Mouse (Mus musculus) lung, embryonic 16.5 days (tissue): ENCODE data around the gene Gstp3. TPM values are rescaled to one million over a fixed set of nuclear protein-coding genes. Genes with fewer than 3 reads are reported as not detected.

Experiments used
- ATAC-seq: fragments of 200-750 bp; cut with Nextera tagmentation; 2 replicates; pipeline ENCODE4 v1.8.0; 2017; ENCODE audit warnings: low read depth, mild to moderate bottlenecking, moderate library complexity
- H3K27ac ChIP-seq: fragments of 300-500 bp; sonication (generic); 2 replicates; pipeline ENCODE4 v1.5.1; 2014; ENCODE audit warnings: mild to moderate bottlenecking, control low read depth, low read length
- H3K27me3 ChIP-seq: fragments of 300-500 bp; sonication (generic); 2 replicates; pipeline ENCODE4 v1.6.1; 2014; ENCODE audit warnings: low read depth, low read length, mixed read lengths; ENCODE audit not compliant: control insufficient read depth, insufficient read depth
- H3K36me3 ChIP-seq: fragments of 300-500 bp; sonication (generic); 2 replicates; pipeline ENCODE4 v1.6.1; 2014; ENCODE audit warnings: low read length; ENCODE audit not compliant: control insufficient read depth, insufficient read depth
- H3K4me1 ChIP-seq: fragments of 300-500 bp; sonication (generic); replicated peaks from 2 replicates; pipeline ENCODE4 v1.6.1; 2014; ENCODE audit warnings: low read length, mixed read lengths; ENCODE audit not compliant: control insufficient read depth, insufficient read depth
- H3K4me2 ChIP-seq: fragments of 300-500 bp; sonication (generic); 2 replicates; pipeline ENCODE4 v1.6.1; 2014; ENCODE audit warnings: low read depth, low read length, control low read depth
- H3K4me3 ChIP-seq: fragments of 300-500 bp; sonication (generic); 2 replicates; pipeline ENCODE4 v1.5.1; 2014; ENCODE audit warnings: mild to moderate bottlenecking, low read length, control low read depth
- H3K9ac ChIP-seq: fragments of 300-500 bp; sonication (generic); 2 replicates; pipeline ENCODE4 v1.6.1; 2014; ENCODE audit warnings: low read length, control low read depth
- H3K9me3 ChIP-seq: fragments of 300-500 bp; sonication (generic); 2 replicates; pipeline ENCODE4 v1.6.1; 2016; ENCODE audit warnings: low read length; ENCODE audit not compliant: control insufficient read depth
- WGBS: fragments of 180-500 bp; shearing (Covaris S2); extraction: QIAGEN DNeasy Blood & Tissue Kit; methylation state at CpG from one replicate; pipeline ENCODE4 v1.1.7; 2014; 5-methylcytosine and 5-hydroxymethylcytosine counted together
- polyA plus RNA-seq: library from polyadenylated mRNA; unstranded; fragments of >200 nt; fragmentation: Nextera tagmentation; extraction: Ambion mirVana; gene quantifications from 2 replicates; pipeline ENCODE4 v1.2.1, GENCODE M21; 2015

The Gstp3 gene
- 0.85 and 1.9 TPM in 2 replicates for polyA plus RNA-seq

DNA sequence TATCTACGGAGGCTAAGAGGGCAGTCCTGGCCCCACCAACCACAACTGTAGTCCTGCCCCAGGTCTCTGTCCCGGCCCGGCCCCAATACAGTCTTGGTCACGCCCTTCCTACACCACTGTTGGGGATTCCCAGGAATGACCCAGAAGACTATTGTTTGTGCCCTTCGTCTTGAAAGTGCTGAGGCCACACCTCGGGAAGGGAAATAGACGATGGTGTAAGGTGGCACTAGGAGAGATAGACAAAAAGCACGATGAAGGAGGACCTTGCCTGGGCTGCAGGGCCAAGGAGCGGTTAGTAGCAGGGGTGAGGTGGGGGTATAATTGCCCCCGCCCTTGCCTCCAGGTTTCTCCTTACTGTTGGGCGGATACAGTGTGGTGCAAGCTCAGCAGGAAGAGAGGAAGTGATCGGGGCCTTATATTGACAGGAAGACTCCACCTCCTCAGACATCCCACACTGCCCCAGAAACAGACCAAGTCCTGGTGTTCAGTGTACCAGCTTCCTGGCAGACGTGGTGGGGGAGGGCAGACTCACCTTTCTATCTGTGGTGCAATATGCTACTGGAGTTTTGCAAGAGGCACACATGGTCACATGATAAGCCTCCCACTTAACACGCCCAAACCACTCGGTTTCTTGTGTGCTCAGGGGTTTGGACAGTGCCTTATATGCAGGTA lies at the start of gene Gstp3:
Gene Gstp3 (minus strand): TSS at position 501 of the 672 bp plus-strand sequence.
- Histone ChIP-seq H3K36me3 (no peaks in the 10 kb centered on the region), H3K4me2 (no peak within 1 kb of the TSS), H3K4me1 (peaks cover 6% of the 10 kb centered on the region; the same call in 1 of the 2 replicates), H3K27me3 (no peaks in the 10 kb centered on the region; the same call in 1 of the 2 replicates), H3K9ac (no peak within 1 kb of the TSS), H3K9me3 (no peaks in the 10 kb centered on the region), H3K27ac (no peak within 1 kb of the TSS), H3K4me3 (no peak within 1 kb of the TSS)
- ATAC-seq: peak; percentile 71
- 69% methylated on average over 15 of the region's 15 CpGs for WGBS

DNA sequence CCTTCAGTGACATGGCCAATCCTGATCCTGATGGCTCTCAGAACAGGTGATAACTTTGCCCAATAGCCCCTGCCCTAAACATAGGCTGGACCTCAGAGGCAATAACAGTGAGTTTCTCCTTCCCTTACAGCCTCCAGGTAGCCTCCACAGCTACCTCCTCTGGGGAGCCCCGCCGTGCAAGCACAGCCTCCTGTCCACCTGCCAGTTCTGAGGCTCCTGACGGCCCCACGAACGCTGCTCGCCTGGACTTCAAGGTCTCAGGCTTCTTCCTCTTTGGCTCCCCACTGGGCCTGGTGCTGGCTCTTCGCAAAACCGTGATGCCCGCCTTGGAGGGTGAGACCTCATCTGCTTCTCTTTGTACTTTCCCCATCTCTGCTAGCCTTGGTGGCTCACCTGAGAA lies 49.2 kb upstream of the Gstp3 start:
- Histone ChIP-seq H3K36me3 (peaks cover 2% of the 10 kb centered on the region; the same call in 1 of the 2 replicates), H3K4me2 (no peak overlapping the region), H3K9ac (no peak overlapping the region), H3K27me3 (no peaks in the 10 kb centered on the region), H3K4me1 (no peaks in the 10 kb centered on the region), H3K4me3 (no peak overlapping the region), H3K9me3 (no peaks in the 10 kb centered on the region), H3K27ac (no peak overlapping the region)
- 81% methylated on average over 9 of the region's 9 CpGs for WGBS
- ATAC-seq: no peak

DNA sequence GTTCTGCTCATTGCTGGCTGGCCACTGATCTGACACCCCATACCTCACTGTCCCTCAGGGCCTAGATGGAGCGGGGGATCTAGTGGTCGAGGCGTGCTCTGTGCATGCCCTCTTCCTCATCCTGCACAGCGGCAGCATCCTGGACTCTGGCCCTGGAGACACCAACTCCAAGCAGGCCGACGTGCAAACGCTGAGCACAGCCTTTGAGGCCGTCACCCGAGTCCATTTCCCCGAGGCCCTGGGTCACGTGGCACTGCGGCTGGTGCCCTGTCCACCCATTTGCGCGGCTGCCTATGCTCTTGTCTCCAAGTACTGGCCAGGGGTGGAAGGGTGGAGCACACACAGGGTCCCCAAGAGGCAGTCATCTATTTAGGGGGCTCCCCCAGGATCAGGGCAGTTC lies 47.3 kb upstream of the Gstp3 start:
- no peak for ATAC-seq
- H3K9ac ChIP-seq: no peak overlapping the region
- H3K4me3 ChIP-seq: no peak overlapping the region
- H3K27me3 ChIP-seq: peaks cover 1% of the 10 kb centered on the region
- no peak overlapping the region for H3K4me2 ChIP-seq
- WGBS: 88% methylated on average over 14 of the region's 14 CpGs
- no peak overlapping the region for H3K27ac ChIP-seq
- no peaks in the 10 kb centered on the region; the same call in 1 of the 2 replicates for H3K36me3 ChIP-seq
- H3K4me1 ChIP-seq: no peaks in the 10 kb centered on the region
- H3K9me3 ChIP-seq: no peaks in the 10 kb centered on the region

DNA sequence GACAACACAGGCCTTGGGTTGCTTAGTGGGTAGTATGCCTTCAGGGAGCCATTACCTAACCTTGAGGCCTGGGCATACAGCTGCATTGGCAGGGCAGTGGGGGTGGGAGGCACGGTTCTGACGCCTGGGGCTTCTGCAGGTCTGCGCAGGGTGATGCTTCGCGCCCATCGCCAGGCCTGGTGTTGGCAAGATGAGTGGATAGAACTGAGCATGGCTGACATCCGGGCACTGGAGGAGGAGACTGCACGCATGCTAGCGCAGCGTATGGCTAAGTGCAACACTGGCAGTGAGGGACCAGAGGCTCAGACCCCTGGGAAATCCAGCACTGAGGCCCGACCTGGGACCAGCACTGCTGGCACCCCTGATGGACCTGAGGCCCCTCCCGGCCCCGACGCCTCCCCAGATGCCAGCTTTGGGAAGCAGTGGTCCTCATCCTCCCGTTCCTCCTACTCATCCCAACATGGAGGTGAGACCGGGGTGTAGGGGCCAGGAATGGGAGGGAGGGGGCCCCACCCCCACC lies 45.4 kb upstream of the Gstp3 start:
- no peaks in the 10 kb centered on the region for H3K36me3 ChIP-seq
- no peak for ATAC-seq
- H3K4me1 ChIP-seq: peaks cover 15% of the 10 kb centered on the region
- H3K9me3 ChIP-seq: no peaks in the 10 kb centered on the region
- peaks cover 18% of the 10 kb centered on the region for H3K27me3 ChIP-seq
- no peak overlapping the region for H3K9ac ChIP-seq
- H3K27ac ChIP-seq: no peak overlapping the region
- no peak overlapping the region for H3K4me2 ChIP-seq
- WGBS: 87% methylated on average over 16 of the region's 16 CpGs
- H3K4me3 ChIP-seq: no peak overlapping the region

DNA sequence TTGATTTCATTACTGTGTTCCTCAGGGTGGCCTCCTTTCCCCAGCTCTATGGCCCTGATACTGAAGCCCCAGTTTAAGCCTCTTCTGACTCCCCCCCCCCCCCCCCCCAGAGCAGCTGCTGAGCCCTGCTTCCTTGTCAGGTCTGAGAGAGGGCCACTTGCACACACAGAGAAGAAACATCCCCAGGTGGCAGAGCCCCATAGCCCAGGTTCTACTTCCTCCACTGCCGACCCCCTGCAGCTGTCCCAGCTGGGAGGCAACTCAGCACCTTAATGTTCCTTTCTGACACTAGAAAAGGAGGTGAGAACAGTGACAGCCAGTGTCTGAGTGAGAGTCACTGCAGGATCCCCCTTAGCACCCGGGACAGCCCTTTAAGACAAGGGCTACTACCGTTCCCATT lies 44.4 kb upstream of the Gstp3 start:
- ATAC-seq: no peak

DNA sequence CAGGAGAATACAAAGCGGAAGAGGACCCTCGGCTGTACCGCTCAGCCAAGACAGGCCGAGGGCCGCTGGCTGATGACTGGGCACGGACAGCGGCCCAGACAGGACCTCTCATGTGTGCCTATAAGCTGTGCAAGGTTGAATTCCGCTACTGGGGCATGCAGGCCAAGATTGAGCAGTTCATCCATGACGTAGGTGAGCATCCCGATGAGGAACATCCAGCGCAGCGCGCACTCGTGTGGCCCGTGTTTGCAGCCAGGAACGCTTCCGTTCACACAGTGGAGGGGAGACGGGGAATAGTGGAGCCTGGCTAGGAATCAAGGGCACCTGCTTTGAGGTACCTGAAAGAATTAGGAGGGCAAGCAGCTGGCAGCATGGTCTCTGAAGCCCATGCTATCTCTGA lies 43.9 kb upstream of the Gstp3 start:
- no peak overlapping the region for H3K4me3 ChIP-seq
- H3K4me1 ChIP-seq: peaks cover 23% of the 10 kb centered on the region
- H3K9me3 ChIP-seq: no peaks in the 10 kb centered on the region
- no peak overlapping the region for H3K27ac ChIP-seq
- no peak overlapping the region for H3K4me2 ChIP-seq
- H3K27me3 ChIP-seq: peaks cover 18% of the 10 kb centered on the region
- no peak overlapping the region for H3K9ac ChIP-seq
- H3K36me3 ChIP-seq: no peaks in the 10 kb centered on the region
- 88% methylated on average over 18 of the region's 18 CpGs for WGBS
- no peak for ATAC-seq

More for the DNA sequence above, 44.4 kb upstream of the Gstp3 start:
- H3K9me3 ChIP-seq: no peaks in the 10 kb centered on the region
- H3K36me3 ChIP-seq: no peaks in the 10 kb centered on the region
- no peak overlapping the region for H3K4me2 ChIP-seq
- peaks cover 22% of the 10 kb centered on the region for H3K4me1 ChIP-seq
- no peak overlapping the region for H3K27ac ChIP-seq
- H3K9ac ChIP-seq: no peak overlapping the region
- H3K4me3 ChIP-seq: no peak overlapping the region
- WGBS: 48% methylated on average over 3 of the region's 3 CpGs
- H3K27me3 ChIP-seq: peaks cover 18% of the 10 kb centered on the region

DNA sequence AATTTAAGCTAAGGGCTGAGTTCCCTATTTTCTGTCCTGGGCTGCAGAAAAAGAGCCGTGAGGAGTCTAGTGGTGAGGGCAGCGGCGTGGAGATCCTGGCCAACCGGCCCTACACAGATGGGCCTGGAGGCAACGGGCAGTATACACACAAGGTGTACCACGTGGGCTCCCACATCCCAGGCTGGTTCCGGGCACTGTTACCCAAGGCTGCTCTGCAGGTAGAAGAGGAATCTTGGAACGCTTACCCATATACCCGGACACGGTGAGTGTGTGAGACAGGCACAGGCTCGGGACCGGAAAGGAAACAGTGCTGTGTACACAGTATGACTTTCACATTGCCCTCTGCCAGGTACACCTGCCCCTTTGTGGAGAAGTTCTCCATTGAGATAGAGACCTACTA lies 43.3 kb upstream of the Gstp3 start:
- 88% methylated on average over 12 of the region's 12 CpGs for WGBS
- Histone ChIP-seq H3K27me3 (peaks cover 18% of the 10 kb centered on the region), H3K4me1 (peaks cover 23% of the 10 kb centered on the region), H3K36me3 (no peaks in the 10 kb centered on the region), H3K27ac (no peak overlapping the region), H3K9me3 (no peaks in the 10 kb centered on the region), H3K4me3 (no peak overlapping the region), H3K9ac (no peak overlapping the region), H3K4me2 (no peak overlapping the region)
- no peak for ATAC-seq

DNA sequence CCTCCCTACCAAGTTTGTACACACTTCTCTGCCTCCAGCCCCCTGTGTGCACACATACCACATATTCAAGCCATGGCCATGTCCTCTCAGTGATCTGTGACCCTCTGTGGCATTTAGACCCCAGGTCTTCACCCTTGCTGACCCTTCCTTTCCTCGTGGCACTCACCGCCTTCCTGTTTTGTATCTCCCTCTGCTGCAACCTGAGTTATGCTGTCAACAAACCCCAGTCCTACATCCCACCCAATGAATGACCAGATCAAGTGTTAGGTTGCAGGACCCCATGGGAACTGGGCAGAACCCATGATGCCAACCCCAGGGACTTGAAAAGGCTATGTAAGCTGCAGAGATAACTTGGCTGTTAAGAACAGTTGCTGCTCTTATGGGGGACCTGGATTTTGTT lies 42.7 kb upstream of the Gstp3 start:
- Histone ChIP-seq H3K36me3 (no peaks in the 10 kb centered on the region), H3K27me3 (peaks cover 18% of the 10 kb centered on the region), H3K27ac (no peak overlapping the region), H3K4me2 (no peak overlapping the region), H3K9ac (no peak overlapping the region), H3K9me3 (no peaks in the 10 kb centered on the region), H3K4me1 (peaks cover 23% of the 10 kb centered on the region), H3K4me3 (no peak overlapping the region)
- no peak for ATAC-seq
- 78% methylated on average over 2 of the region's 2 CpGs for WGBS

DNA sequence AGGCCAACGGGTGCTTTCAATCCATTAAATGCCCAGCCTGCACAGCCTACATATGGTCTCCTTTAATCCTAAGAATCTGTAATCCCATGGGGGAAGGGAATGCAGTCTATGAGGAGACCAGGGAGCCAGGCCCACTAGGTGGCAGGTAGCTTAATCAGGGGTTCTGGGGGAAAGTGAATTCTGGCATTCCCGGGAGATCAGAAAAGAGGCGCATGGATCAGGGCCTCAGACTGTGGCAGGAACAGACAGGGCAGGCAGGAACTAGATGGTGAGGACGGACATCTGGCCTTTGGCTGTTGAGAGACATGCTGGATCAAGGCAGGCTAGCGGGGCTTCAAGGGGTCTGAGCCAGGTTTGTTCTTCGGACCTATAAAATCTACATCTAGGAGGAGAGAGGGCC lies 42.1 kb upstream of the Gstp3 start:
- H3K4me1 ChIP-seq: peaks cover 23% of the 10 kb centered on the region
- peaks cover 18% of the 10 kb centered on the region for H3K27me3 ChIP-seq
- WGBS: 72% methylated on average over 6 of the region's 6 CpGs
- no peak overlapping the region for H3K4me3 ChIP-seq
- ATAC-seq: no peak
- no peak overlapping the region; the same call in 1 of the 2 replicates for H3K4me2 ChIP-seq
- H3K9ac ChIP-seq: no peak overlapping the region
- no peaks in the 10 kb centered on the region for H3K36me3 ChIP-seq
- H3K9me3 ChIP-seq: no peaks in the 10 kb centered on the region
- H3K27ac ChIP-seq: no peak overlapping the region
